Mouse (Mus musculus): Measurements from ENCODE around the gene Tgds. TPM values are rescaled to one million over a fixed set of nuclear protein-coding genes. Genes with fewer than 3 reads are reported as not detected.

Gene Tgds
- total RNA-seq, 2 experiments from 2014 or later, result 5.0 to 7.9 TPM

- intact Hi-C loops (cut with DNase I), result no loop called here
- Histone ChIP-seq H3K27ac (peak overlapping the region; percentile 77), H3K4me3 (no peak overlapping the region)
- peak; percentile 33 for DNase-seq
- no peak for TF ChIP-seq CTCF (IDR thresholded peaks at IDR 0.05)
Observed at GRCm38 (mm10) chr14:118069439-118070079, 63.0 kb downstream of the Tgds start.

Other genes starting within 250 kb of the Tgds start
- under 1 TPM; 0.56 to 0.59 TPM for gene Dct, start 80.5 kb downstream of the Tgds start, total RNA-seq (2021)
- 10 to 100 TPM; 29.3 to 32.8 TPM for gene Gpr180, start 4.4 kb upstream of the Tgds start, total RNA-seq (2021)
- gene Sox21, start 104.3 kb upstream of the Tgds start, total RNA-seq (2021), result not detected
- not detected for gene Gm9376, start 134.2 kb upstream of the Tgds start, total RNA-seq (2021)

Data from gastrocnemius, adult 2 months (tissue).